Mouse (Mus musculus): ENCODE data around the gene Hnrnph1. TPM values are rescaled to one million over a fixed set of nuclear protein-coding genes. Genes with fewer than 3 reads are reported as not detected.

Gene Hnrnph1
- total and polyA plus RNA-seq, 3 experiments: 239 to 829 (median 428) TPM

Other genes starting within 250 kb of the Hnrnph1 start
- 23.1 and 27.9 TPM in 2 replicates for gene Tbc1d9b, start 245.6 kb upstream of the Hnrnph1 start, total RNA-seq (2012; rRNA removed)
- 12.8 and 14.1 TPM in 2 replicates for gene Tbc1d9b, start 245.6 kb upstream of the Hnrnph1 start, total RNA-seq (2014; rRNA removed)
- gene Tbc1d9b, start 245.6 kb upstream of the Hnrnph1 start, polyA plus RNA-seq (2012; ENCODE audit: insufficient read length, low read depth): 26.7 and 28.6 TPM in 2 replicates
- 30.4 and 36.7 TPM in 2 replicates for gene Mrnip, start 202.5 kb upstream of the Hnrnph1 start, total RNA-seq (2012; rRNA removed)
- gene Mrnip, start 202.5 kb upstream of the Hnrnph1 start, total RNA-seq (2014; rRNA removed): 26.7 and 29.7 TPM in 2 replicates
- 22.5 and 22.8 TPM in 2 replicates for gene Mrnip, start 202.5 kb upstream of the Hnrnph1 start, polyA plus RNA-seq (2012; ENCODE audit: insufficient read length, low read depth)
- 311 and 456 TPM in 2 replicates for gene Sqstm1, start 166.2 kb upstream of the Hnrnph1 start, total RNA-seq (2012; rRNA removed)
- 198 and 202 TPM in 2 replicates for gene Sqstm1, start 166.2 kb upstream of the Hnrnph1 start, total RNA-seq (2014; rRNA removed)
- gene Sqstm1, start 166.2 kb upstream of the Hnrnph1 start, polyA plus RNA-seq (2012; ENCODE audit: insufficient read length, low read depth): 579 and 599 TPM in 2 replicates
- gene Mgat4b, start 166.1 kb upstream of the Hnrnph1 start, total RNA-seq (2012; rRNA removed): 12.8 and 16.2 TPM in 2 replicates
- gene Mgat4b, start 166.1 kb upstream of the Hnrnph1 start, total RNA-seq (2014; rRNA removed): 4.2 and 4.6 TPM in 2 replicates
- gene Mgat4b, start 166.1 kb upstream of the Hnrnph1 start, polyA plus RNA-seq (2012; ENCODE audit: insufficient read length, low read depth): 27.2 and 27.4 TPM in 2 replicates
- gene Ltc4s, start 138.4 kb upstream of the Hnrnph1 start, total RNA-seq (2012; rRNA removed): 1.1 and 1.4 TPM in 2 replicates
- 0.47 TPM in 1 of 2 replicates, not detected in the other for gene Ltc4s, start 138.4 kb upstream of the Hnrnph1 start, total RNA-seq (2014; rRNA removed)
- gene Ltc4s, start 138.4 kb upstream of the Hnrnph1 start, polyA plus RNA-seq (2012; ENCODE audit: insufficient read length, low read depth): 2.0 and 3.1 TPM in 2 replicates
- 4.3 and 5.4 TPM in 2 replicates for gene Maml1, start 84.7 kb upstream of the Hnrnph1 start, total RNA-seq (2012; rRNA removed)
- 1.3 and 2.2 TPM in 2 replicates for gene Maml1, start 84.7 kb upstream of the Hnrnph1 start, total RNA-seq (2014; rRNA removed)
- 8.4 and 9.7 TPM in 2 replicates for gene Maml1, start 84.7 kb upstream of the Hnrnph1 start, polyA plus RNA-seq (2012; ENCODE audit: insufficient read length, low read depth)
- gene Canx, start 51.3 kb upstream of the Hnrnph1 start, total RNA-seq (2012; rRNA removed): 575 and 628 TPM in 2 replicates
- gene Canx, start 51.3 kb upstream of the Hnrnph1 start, total RNA-seq (2014; rRNA removed): 627 and 662 TPM in 2 replicates
- 607 and 650 TPM in 2 replicates for gene Canx, start 51.3 kb upstream of the Hnrnph1 start, polyA plus RNA-seq (2012; ENCODE audit: insufficient read length, low read depth)
- not detected in 2 replicates for gene Cby3, start 22.5 kb upstream of the Hnrnph1 start, total RNA-seq (2012; rRNA removed)
- gene Cby3, start 22.5 kb upstream of the Hnrnph1 start, total RNA-seq (2014; rRNA removed): not detected in 2 replicates
- gene Cby3, start 22.5 kb upstream of the Hnrnph1 start, polyA plus RNA-seq (2012; ENCODE audit: insufficient read length, low read depth): not detected in 2 replicates
- gene Rufy1, start 54.1 kb downstream of the Hnrnph1 start, total RNA-seq (2012; rRNA removed): 11.0 and 15.8 TPM in 2 replicates
- gene Rufy1, start 54.1 kb downstream of the Hnrnph1 start, total RNA-seq (2014; rRNA removed): 17.8 and 18.0 TPM in 2 replicates
- gene Rufy1, start 54.1 kb downstream of the Hnrnph1 start, polyA plus RNA-seq (2012; ENCODE audit: insufficient read length, low read depth): 21.3 and 24.5 TPM in 2 replicates
- not detected in 2 replicates for gene Adamts2, start 225.1 kb downstream of the Hnrnph1 start, total RNA-seq (2012; rRNA removed)
- not detected in 2 replicates for gene Adamts2, start 225.1 kb downstream of the Hnrnph1 start, total RNA-seq (2014; rRNA removed)
- not detected in 2 replicates for gene Adamts2, start 225.1 kb downstream of the Hnrnph1 start, polyA plus RNA-seq (2012; ENCODE audit: insufficient read length, low read depth)

Measured in CH12.LX (cell line).